Mouse (Mus musculus): Measurements from ENCODE around the gene Slc27a5. TPM values are rescaled to one million over a fixed set of nuclear protein-coding genes. Genes with fewer than 3 reads are reported as not detected.

The Slc27a5 gene
- polyA plus RNA-seq, 1 experiment from 2014 or later: not detected

- Histone ChIP-seq H3K27me3 (ENCODE audit: control insufficient read depth, insufficient read depth, low read length) (no peaks in the 10 kb centered on the region), H3K4me3 (ENCODE audit: low read depth, low read length) (peak overlapping the region; percentile 86), H3K36me3 (ENCODE audit: control insufficient read depth, insufficient read depth, low read length) (peaks cover 9% of the 10 kb centered on the region), H3K9ac (ENCODE audit: low read length) (peak overlapping the region; percentile 89), H3K4me2 (ENCODE audit: low read depth, severe bottlenecking) (peak overlapping the region; percentile 91), H3K9me3 (ENCODE audit: control insufficient read depth, low read length) (no peaks in the 10 kb centered on the region), H3K4me1 (ENCODE audit: control insufficient read depth, insufficient read depth, low read length) (peaks cover 6% of the 10 kb centered on the region; the same call in 1 of the 2 replicates), H3K27ac (replicated peaks; ENCODE audit: low read depth, low read length) (peak overlapping the region; percentile 75)
- WGBS: 1% methylated on average over 25 of the region's 29 CpGs
- peak; percentile 67 for DNase-seq (ENCODE audit: low spot score)
- peak; percentile 24 for ATAC-seq (ENCODE audit: insufficient number of reproducible peaks, low FRiP score, low TSS enrichment, low read depth)
Observed at GRCm38 (mm10) chr7:12966104-12966845, 31.7 kb downstream of the Slc27a5 start.

DNA sequence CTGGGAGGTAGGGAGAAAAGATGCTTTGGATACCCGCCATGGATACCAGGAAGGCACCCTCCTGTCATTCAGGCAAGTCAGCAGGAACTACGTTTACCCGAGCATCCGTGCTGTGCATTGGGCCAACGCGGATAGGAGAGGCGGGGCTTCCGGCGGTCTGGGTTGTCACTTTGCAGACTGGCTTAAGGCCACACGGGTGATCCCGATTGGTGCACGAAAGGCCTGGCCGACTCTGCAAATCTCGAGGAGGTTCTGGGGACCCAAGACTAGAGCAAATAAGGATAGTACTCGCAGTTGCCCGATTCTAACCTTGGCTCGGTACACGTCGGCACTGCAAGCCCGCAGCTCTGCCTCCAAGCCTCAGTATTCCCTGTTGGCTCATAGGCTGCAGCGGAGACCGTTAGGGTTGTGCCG, 32.3 kb downstream of the Slc27a5 start, which contains the start of gene Zfp324:
Gene Zfp324, plus strand, starts transcription at position 161 of the 414 bp plus-strand sequence.
- Histone ChIP-seq H3K4me1 (ENCODE audit: control insufficient read depth, insufficient read depth, low read length) (peaks cover 6% of the 10 kb centered on the region; the same call in 1 of the 2 replicates), H3K27ac (replicated peaks; ENCODE audit: low read depth, low read length) (peak within 1 kb of the TSS; percentile 75), H3K4me2 (ENCODE audit: low read depth, severe bottlenecking) (peak within 1 kb of the TSS; percentile 91), H3K4me3 (ENCODE audit: low read depth, low read length) (peak within 1 kb of the TSS; percentile 86), H3K27me3 (ENCODE audit: control insufficient read depth, insufficient read depth, low read length) (no peaks in the 10 kb centered on the region), H3K9me3 (ENCODE audit: control insufficient read depth, low read length) (no peaks in the 10 kb centered on the region), H3K9ac (ENCODE audit: low read length) (peak within 1 kb of the TSS; percentile 89), H3K36me3 (ENCODE audit: control insufficient read depth, insufficient read depth, low read length) (peaks cover 3% of the 10 kb centered on the region)
- ATAC-seq (ENCODE audit: insufficient number of reproducible peaks, low FRiP score, low TSS enrichment, low read depth): peak; percentile 87
- peak; percentile 88 for DNase-seq (ENCODE audit: low spot score)
- 0% methylated on average over 23 of the region's 23 CpGs for WGBS

GRCm38 (mm10) chr7:12961511-12962141, 36.4 kb downstream of the Slc27a5 start:
- ATAC-seq (ENCODE audit: insufficient number of reproducible peaks, low FRiP score, low TSS enrichment, low read depth) (peak; percentile 78), DNase-seq (ENCODE audit: low spot score) (peak; percentile 78)
- H3K27ac ChIP-seq (replicated peaks; ENCODE audit: low read depth, low read length): peak overlapping the region; percentile 24; the same call in 1 of the 2 replicates
- no peaks in the 10 kb centered on the region for H3K9me3 ChIP-seq (ENCODE audit: control insufficient read depth, low read length)
- 4% methylated on average over 29 of the region's 29 CpGs for WGBS
- H3K4me1 ChIP-seq (ENCODE audit: control insufficient read depth, insufficient read depth, low read length): peaks cover 2% of the 10 kb centered on the region; the same call in 1 of the 2 replicates
- no peaks in the 10 kb centered on the region for H3K36me3 ChIP-seq (ENCODE audit: control insufficient read depth, insufficient read depth, low read length)
- peak overlapping the region; percentile 55 for H3K9ac ChIP-seq (ENCODE audit: low read length)
- H3K4me3 ChIP-seq (ENCODE audit: low read depth, low read length): peak overlapping the region; percentile 42
- H3K4me2 ChIP-seq (ENCODE audit: low read depth, severe bottlenecking): peak overlapping the region; percentile 39
- H3K27me3 ChIP-seq (ENCODE audit: control insufficient read depth, insufficient read depth, low read length): no peaks in the 10 kb centered on the region

- H3K27ac ChIP-seq (replicated peaks; ENCODE audit: low read depth, low read length): no peak overlapping the region
- H3K9ac ChIP-seq (ENCODE audit: low read length): no peak overlapping the region
- H3K4me1 ChIP-seq (ENCODE audit: control insufficient read depth, insufficient read depth, low read length): no peaks in the 10 kb centered on the region
- no peaks in the 10 kb centered on the region for H3K9me3 ChIP-seq (ENCODE audit: control insufficient read depth, low read length)
- no peak overlapping the region for H3K4me3 ChIP-seq (ENCODE audit: low read depth, low read length)
- H3K36me3 ChIP-seq (ENCODE audit: control insufficient read depth, insufficient read depth, low read length): no peaks in the 10 kb centered on the region
- no peaks in the 10 kb centered on the region for H3K27me3 ChIP-seq (ENCODE audit: control insufficient read depth, insufficient read depth, low read length)
- ATAC-seq (ENCODE audit: insufficient number of reproducible peaks, low FRiP score, low TSS enrichment, low read depth) (no peak), DNase-seq (ENCODE audit: low spot score) (no peak)
- H3K4me2 ChIP-seq (ENCODE audit: low read depth, severe bottlenecking): no peak overlapping the region
- WGBS: 16% methylated on average over 4 of the region's 4 CpGs
Observed at GRCm38 (mm10) chr7:12959718-12960117, 38.3 kb downstream of the Slc27a5 start.

DNA sequence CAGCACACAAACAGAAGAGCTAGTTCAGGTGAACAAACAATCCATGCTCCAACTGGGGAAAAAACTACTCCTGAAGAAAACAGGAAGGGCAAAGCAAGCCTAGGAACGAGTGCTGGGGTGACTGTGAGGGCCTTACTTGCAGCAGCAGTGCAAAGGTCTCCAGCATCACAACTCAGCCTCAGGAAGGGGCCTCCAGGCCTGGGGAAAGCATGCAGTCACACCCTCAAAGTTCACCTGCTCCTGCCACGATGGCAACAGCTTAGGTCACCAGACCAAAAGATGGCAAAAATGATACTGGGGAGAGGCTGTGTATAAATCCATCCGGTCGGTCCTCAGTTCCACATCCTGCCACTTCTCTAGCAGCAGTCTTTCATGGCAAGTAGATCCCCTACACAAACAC, 39.0 kb downstream of the Slc27a5 start:
- Histone ChIP-seq H3K9ac (ENCODE audit: low read length) (no peak overlapping the region), H3K4me2 (ENCODE audit: low read depth, severe bottlenecking) (no peak overlapping the region), H3K27me3 (ENCODE audit: control insufficient read depth, insufficient read depth, low read length) (no peaks in the 10 kb centered on the region), H3K4me1 (ENCODE audit: control insufficient read depth, insufficient read depth, low read length) (no peaks in the 10 kb centered on the region), H3K4me3 (ENCODE audit: low read depth, low read length) (no peak overlapping the region), H3K36me3 (ENCODE audit: control insufficient read depth, insufficient read depth, low read length) (no peaks in the 10 kb centered on the region), H3K9me3 (ENCODE audit: control insufficient read depth, low read length) (no peaks in the 10 kb centered on the region), H3K27ac (replicated peaks; ENCODE audit: low read depth, low read length) (no peak overlapping the region)
- DNase-seq (ENCODE audit: low spot score) (no peak), ATAC-seq (ENCODE audit: insufficient number of reproducible peaks, low FRiP score, low TSS enrichment, low read depth) (no peak)
- WGBS: 76% methylated on average over 4 of the region's 4 CpGs

DNA sequence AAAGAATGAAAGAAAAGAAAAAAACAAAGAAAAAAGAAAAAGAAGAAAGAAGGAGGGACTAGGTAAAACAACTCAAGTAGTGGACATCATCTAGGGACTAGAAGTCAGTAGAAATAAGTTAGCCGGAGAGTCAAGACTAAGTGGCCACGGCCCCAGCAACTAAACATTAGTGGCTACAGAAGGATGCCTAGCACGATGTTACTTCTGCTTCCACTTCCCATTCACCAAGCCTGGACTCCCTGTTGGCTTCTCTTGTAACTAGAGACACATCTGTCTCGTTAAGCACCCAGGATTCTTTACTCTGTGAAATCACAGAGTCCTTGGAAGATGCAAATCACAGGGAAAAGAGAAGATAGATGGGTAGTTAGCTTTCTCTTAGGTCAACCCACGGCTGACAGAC, 40.5 kb downstream of the Slc27a5 start:
- Histone ChIP-seq H3K4me2 (ENCODE audit: low read depth, severe bottlenecking) (no peak overlapping the region), H3K9me3 (ENCODE audit: control insufficient read depth, low read length) (no peaks in the 10 kb centered on the region), H3K27me3 (ENCODE audit: control insufficient read depth, insufficient read depth, low read length) (no peaks in the 10 kb centered on the region), H3K4me3 (ENCODE audit: low read depth, low read length) (no peak overlapping the region), H3K4me1 (ENCODE audit: control insufficient read depth, insufficient read depth, low read length) (no peaks in the 10 kb centered on the region), H3K27ac (replicated peaks; ENCODE audit: low read depth, low read length) (no peak overlapping the region), H3K9ac (ENCODE audit: low read length) (no peak overlapping the region), H3K36me3 (ENCODE audit: control insufficient read depth, insufficient read depth, low read length) (no peaks in the 10 kb centered on the region)
- 76% methylated on average over 5 of the region's 5 CpGs for WGBS
- ATAC-seq (ENCODE audit: insufficient number of reproducible peaks, low FRiP score, low TSS enrichment, low read depth) (no peak), DNase-seq (ENCODE audit: low spot score) (no peak)

DNA sequence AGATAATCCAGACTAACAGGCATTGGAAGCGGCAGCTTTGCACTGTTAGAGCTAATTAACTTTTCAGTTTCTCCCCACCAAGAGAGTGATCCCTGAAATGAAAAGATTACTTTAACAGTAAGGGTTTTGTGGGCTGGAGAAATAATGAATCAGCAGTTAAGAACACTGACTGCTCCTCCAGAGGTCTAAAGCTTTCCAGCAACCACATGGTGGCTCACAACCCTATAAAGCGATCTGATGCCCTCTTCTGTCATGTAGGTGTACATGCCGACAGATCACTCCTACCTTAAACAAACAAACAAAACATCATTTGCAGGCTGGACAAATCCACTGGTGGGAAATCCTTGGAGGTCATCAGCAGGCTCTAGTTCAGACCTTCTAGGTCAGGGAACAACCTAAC, 43.1 kb downstream of the Slc27a5 start:
- Histone ChIP-seq H3K4me1 (ENCODE audit: control insufficient read depth, insufficient read depth, low read length) (no peaks in the 10 kb centered on the region), H3K4me2 (ENCODE audit: low read depth, severe bottlenecking) (no peak overlapping the region), H3K36me3 (ENCODE audit: control insufficient read depth, insufficient read depth, low read length) (no peaks in the 10 kb centered on the region), H3K27ac (replicated peaks; ENCODE audit: low read depth, low read length) (no peak overlapping the region), H3K4me3 (ENCODE audit: low read depth, low read length) (no peak overlapping the region), H3K9me3 (ENCODE audit: control insufficient read depth, low read length) (no peaks in the 10 kb centered on the region), H3K27me3 (ENCODE audit: control insufficient read depth, insufficient read depth, low read length) (no peaks in the 10 kb centered on the region), H3K9ac (ENCODE audit: low read length) (no peak overlapping the region)
- ATAC-seq (ENCODE audit: insufficient number of reproducible peaks, low FRiP score, low TSS enrichment, low read depth) (no peak), DNase-seq (ENCODE audit: low spot score) (no peak)
- 54% methylated on average over 3 of the region's 3 CpGs for WGBS

DNA sequence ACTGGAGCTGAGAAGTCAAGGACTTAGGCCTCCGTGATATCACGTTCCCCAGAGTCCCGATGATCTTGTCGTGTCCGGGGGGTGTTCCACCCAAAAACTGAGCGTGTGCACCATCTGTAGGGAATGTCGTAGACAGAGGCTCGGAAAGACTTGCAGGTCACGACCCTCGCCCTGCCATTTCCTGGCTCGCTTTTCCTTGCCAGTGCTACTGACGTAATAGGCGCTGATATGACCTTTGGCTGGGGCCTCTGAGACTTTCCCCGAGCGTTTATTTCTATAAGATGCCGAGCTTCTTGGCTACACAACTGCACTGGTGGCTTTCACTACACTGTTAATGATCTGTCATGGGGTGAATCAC, 48.1 kb downstream of the Slc27a5 start:
- ATAC-seq (ENCODE audit: insufficient number of reproducible peaks, low FRiP score, low TSS enrichment, low read depth) (no peak; the same call in 1 of the 2 replicates), DNase-seq (ENCODE audit: low spot score) (no peak)
- peak overlapping the region; percentile 61 for H3K4me2 ChIP-seq (ENCODE audit: low read depth, severe bottlenecking)
- no peak overlapping the region; the same call in 1 of the 2 replicates for H3K27ac ChIP-seq (replicated peaks; ENCODE audit: low read depth, low read length)
- H3K9me3 ChIP-seq (ENCODE audit: control insufficient read depth, low read length): no peaks in the 10 kb centered on the region
- H3K27me3 ChIP-seq (ENCODE audit: control insufficient read depth, insufficient read depth, low read length): no peaks in the 10 kb centered on the region
- WGBS: 5% methylated on average over 16 of the region's 16 CpGs
- no peaks in the 10 kb centered on the region for H3K4me1 ChIP-seq (ENCODE audit: control insufficient read depth, insufficient read depth, low read length)
- H3K4me3 ChIP-seq (ENCODE audit: low read depth, low read length): peak overlapping the region; percentile 36
- H3K9ac ChIP-seq (ENCODE audit: low read length): peak overlapping the region; percentile 57
- H3K36me3 ChIP-seq (ENCODE audit: control insufficient read depth, insufficient read depth, low read length): no peaks in the 10 kb centered on the region

Data from limb, embryonic 11.5 days (tissue).